Mouse (Mus musculus): Measurements from ENCODE around the gene Vasp.
A peak's percentile ranks its signal among the peaks of the same experiment; 100 is the strongest.
"Not testable (repeated sequence)": the region's sequence is repeated elsewhere in the genome, so short reads cannot be mapped to it uniquely, and the experiment has no call there.

The Vasp gene

DNA sequence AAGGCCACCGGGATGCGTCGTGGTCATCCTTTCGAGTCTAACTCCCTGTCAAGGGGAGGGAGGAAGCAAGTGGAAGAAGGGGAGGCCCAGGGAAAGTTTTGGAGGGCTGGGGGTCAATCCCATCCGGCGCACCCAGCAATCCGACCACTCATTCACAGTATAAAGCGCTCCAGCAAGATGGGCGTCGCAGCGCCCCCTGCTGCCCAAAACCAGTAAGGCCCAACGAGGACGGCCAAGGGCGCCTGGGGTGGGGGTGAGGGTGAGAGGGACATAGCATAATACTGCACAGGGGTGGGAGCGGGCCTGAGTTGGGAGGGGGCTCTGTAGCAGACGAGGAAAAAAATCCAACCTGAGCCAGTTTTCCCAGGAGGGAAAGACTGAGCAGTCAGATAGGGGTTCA, 32.2 kb upstream of the Vasp start:
- peak; percentile 73 for DNase-seq (ENCODE audit: low spot score)

DNA sequence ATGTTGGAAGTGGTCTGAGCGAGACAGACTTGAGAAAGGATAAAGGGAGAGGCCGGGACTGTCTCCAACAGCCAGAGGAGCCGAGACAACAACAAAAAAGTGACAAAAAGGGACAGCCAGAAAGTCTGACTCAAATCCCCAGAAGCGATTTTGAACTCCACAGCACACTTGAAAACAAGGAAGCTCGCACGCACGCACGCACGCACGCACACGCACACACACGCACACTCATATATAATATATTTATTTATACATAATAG, 31.4 kb upstream of the Vasp start:
- no peak for DNase-seq (ENCODE audit: low spot score)

DNA sequence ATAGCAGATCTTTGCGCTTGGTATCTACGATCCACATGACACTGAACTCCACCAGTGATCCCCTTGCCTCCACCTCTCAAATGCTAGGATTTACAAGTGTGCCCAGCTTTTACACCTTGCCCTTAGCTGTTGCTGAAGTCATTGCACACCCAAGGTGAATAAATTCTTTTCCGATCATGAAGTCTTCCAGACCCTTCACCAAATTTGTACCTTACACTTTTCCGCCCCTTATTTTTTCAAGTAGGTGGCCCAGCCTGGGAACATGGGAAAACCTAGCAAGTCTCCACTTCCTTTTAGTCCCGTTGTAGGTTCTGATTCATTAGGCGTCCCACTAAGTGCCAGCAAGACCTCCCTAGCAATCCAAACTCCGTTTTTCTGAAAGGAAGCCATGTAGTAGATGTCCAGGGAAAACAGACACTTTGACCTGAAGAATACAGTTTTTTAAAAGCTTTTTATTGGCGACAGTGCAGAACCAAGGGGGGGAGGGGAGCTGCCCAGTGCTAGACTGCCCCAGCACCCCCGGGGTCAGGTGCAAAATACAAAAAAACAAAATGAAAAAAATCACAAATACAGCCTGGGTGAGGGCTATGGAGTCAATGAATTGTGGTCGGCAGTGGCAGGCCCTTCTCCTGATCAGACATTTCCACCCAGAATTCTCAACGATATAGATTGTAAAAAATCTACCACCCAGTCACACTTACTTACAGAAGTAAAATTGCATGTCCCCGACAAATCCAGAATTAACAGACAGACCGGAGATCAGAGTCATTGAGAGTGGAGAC, 30.8 kb upstream of the Vasp start:
- no peak for DNase-seq (ENCODE audit: low spot score)

DNA sequence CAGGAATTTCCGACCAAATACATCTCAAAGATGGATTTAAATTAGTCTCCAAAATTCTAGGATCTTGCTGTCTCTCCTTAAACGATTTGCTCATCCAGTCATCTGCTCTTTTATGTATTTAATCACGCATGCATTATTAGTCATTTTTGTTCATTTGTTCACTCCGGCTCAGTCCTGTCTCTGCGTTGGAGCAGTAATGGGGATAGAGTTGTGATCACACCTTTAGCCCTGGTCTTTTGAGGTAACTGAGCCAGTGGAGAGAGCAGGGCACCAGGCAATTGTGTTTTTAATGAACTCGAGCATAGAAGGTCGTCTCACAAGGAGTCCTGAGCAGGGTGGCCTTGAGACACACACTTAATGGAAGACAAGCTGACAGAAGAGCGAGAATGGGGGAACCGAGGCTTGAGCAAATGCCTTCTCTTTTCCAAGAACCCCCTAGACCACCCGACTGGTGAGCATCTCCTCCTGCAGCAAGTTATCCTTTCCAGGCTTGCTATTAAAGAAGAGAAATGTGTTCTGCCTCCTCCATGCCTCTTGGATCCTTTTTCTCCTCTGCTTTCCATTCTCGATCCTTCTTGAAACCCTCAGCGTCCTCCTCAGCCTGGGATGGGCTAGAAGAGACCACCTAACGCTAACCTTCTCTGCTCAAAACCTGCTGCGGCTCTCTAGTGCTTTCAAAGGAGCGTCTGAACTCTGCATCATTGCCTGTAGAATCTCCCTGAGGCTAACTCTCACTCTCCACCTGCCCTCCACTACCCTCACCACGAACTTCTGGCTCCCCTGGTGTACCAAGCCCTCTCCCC, 30.0 kb upstream of the Vasp start:
- DNase-seq (ENCODE audit: low spot score): no peak

DNA sequence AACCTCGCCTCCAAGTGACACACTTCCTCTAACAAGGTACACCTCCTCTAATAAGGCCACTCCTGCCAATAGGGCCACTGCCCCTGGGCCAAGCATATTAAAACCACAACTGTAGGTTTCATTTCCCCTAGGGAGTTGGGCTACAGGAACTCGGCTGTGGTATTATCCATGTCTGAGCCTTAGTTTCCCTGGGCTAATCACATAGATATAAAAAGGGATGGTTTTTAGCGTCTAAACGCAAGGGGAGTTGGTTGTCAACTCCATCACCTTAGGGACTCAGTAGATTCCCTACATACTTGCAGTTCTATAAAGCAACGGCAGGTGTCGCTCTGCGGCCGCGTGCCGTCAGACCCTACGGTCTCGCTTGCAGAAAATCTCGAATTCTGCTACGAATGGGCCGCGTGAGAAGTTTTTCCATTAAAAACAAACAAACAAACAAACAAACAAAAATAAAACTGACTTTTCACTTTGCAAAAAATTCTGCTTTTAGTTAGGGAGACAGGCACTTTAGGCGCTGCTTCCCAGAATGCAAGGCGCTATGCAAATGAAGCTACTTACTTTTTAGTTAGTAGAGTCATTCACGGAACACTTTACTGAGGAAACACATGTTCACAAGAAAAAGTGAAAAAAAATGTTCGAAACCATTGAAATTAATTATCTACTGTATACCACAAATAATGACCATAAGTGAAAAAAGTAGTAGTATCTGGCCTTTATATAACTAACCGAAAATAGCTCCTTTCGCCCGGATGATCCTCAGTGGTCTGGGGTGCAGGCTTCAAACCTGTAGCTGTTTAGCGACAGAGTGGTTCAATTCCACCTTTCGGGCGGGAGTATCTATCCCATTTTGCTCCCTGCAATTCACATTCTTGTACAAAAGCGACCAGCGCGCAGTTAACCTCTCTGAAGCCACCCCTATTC, 29.1 kb upstream of the Vasp start:
- DNase-seq (ENCODE audit: low spot score): peak; percentile 80

DNA sequence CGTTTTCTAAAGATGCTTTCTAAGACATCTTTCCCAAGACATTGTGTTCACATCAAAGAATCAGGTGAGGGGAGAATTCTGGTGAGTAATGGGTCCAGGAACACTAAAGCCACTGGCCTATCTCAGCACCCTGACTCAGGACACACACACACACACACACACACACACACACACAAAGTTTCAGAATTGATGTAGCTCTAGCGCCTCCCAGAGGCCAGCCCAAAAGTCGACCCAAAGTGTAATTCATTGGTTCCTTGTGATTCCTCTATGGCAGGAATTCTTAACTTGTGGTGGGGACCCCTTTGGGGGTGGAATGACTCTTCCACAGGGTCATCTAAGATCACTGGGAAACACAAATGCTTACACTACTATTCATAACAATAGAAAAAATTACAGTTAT, 27.6 kb upstream of the Vasp start:
- DNase-seq (ENCODE audit: low spot score): peak; percentile 54

DNA sequence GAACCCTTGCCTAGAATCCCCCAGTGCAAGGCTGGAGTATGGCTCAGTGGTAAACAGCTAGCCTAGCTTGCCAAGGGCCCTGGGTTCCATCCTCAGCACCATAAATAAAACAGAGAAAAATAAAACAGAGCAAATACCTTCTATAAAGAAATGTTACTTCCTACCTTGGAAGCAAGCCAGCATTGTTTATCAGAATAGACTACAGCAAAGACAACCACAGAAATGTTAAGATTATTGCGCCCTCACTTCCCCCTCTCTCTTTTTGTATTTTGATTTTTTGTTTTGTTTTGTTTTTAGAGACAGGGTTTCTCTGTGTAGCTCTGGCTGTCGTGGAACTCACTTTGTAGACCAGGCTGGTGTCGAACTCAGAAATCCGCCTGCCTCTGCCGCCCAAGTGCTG, 26.2 kb upstream of the Vasp start:
- no peak for DNase-seq (ENCODE audit: low spot score)

DNA sequence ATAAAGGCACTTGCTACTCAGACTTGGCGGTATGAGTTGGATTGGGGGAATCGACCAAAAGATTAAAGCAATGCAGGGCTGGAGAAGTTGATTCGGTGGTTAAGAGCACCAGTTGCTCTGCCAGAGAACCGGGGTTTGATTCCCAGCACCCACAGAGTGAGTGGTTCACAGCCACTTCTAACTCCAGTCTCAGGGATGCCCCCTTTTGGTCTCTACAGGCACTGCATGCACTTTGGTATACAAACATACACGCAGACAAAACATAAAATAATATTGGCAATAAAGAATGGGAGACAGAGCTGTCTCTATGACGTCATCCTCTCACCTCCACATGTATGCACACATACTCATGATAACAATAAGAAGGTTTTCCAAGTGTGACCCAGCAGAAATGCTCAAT, 25.4 kb upstream of the Vasp start:
- no peak for DNase-seq (ENCODE audit: low spot score)

DNA sequence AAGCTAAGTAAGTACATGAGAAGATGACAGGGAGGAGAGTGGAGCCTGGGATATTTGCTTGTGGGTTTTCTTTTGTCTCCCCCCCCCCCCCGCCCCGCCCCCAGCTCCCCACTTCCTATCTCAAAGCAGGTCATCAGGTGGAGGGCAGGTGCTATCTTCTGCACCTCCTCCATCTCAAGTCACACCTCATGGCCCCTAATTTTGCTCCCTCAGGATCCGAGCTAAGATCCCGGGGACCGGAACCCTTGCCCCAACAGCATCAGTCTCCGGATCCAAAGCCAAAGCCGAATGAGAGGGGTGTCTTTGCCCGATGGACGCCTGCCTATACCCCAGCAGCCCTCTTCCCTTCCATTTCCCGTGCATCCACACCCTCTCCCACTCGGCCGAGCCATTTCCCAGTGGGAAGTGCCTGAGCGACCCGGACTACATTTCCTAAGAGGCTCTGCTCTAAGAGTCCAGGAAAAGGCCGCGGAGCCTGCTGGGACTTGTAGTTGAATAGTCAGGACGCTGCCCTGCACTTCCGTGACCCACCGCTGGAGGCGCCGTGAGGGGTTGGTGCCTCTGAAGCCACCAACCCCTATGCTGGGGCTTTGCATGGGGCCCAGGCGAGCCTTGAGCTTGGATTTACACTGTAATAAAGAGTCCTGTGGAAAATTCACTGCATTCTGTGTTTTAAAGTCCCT, 24.0 kb upstream of the Vasp start:
- DNase-seq (ENCODE audit: low spot score): peak; percentile 99

DNA sequence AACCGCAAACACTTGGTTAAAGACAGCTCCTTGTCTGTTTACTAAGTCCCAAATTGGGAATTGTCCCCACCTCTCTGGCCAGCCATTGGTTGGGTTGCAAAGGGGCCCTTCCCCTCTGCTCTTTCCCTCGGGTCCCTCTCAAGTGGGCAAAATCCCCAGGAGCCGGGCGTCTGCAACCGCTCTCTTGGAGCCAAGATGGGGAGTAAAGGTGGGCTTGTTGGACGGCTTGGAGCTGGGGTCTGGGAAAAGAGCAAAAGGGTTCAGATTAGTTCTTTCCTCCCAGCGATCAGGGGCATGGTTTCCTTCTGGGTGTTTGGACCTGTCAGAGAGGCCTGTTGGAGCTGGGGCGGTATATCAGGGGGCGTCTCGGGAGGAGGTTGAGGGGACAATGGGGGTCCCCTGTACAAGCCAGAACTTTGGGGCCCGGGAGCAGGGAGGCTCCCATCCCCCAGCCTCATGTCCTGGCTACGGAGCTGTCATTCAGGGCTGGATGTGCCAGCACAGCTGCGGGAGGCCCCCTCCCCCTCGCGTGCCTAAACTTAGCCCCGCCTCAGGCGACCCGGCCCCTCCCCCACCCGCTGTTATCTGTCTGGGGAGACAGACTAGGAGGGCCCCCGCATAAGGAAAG, 19.5 kb upstream of the Vasp start:
- no peak for DNase-seq (ENCODE audit: low spot score)

DNA sequence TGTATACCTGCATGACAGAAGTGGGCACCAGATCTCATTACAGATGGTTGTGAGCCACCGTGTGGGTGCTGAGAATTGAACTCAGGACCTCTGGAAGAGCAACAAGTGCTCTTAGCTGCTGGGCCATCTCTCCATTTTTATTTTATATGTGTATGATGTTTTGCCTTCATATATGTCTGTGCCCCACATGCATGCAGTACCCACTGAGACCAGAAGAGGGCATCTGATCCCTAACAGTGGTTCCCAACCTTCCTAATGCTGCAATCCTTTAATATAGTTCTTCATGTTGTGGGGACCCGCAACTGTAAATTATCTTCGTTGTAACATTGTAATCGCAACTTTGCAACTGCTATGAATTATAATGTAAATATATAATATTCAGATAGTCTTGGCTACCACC, 13.1 kb upstream of the Vasp start:
- peak; percentile 68 for DNase-seq (ENCODE audit: low spot score)

DNA sequence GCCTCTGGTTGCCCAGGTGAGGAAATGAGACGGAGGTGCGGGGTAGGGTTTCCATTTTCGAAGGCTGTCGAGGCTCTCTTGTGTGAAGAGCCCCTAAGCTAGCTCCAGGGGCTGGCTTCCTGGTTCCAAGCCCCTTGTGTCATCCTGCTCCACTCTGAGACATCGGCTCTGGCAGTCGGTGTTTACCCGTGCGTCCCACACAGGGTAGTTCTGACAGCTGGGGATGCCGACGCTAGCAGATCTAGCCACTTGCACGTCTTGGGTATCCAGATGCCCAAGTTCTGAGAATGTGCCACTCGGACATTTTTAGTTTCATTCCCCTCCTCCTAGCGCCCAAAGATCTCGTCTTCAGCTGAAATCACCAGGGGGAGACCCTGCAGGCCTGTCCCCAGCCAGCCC, 11.8 kb upstream of the Vasp start:
- DNase-seq (ENCODE audit: low spot score): no peak

DNA sequence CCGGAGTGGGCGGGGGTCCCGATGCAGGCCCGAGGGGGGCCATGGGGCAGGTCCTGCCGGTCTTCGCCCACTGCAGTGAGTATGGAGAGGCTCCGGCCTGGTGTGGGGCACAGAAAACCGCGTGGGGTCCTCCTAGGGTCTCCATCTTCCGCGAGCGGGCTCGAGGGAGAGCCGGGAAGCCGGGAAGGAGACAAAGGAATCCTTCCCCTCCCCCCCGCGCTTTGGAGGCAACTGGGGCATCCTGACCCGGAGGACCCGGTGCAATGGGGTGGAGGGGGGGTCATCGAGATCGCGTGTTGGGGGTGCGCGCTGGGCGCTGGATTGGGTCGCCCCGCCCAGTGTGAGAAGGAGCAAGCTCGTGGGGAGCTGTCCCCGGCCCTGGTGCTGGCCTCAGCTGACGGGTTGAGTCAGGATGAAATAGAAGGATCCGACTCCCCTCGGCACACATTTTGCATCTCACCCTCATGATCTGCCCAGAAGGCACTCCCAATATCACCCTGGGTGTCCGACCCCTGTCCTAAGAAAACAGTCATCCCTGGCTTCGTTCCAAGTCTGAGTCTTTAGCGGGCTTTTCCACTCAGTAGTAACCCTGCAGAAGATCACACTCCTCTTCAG, 11.3 kb upstream of the Vasp start:
- no peak for DNase-seq (ENCODE audit: low spot score)

DNA sequence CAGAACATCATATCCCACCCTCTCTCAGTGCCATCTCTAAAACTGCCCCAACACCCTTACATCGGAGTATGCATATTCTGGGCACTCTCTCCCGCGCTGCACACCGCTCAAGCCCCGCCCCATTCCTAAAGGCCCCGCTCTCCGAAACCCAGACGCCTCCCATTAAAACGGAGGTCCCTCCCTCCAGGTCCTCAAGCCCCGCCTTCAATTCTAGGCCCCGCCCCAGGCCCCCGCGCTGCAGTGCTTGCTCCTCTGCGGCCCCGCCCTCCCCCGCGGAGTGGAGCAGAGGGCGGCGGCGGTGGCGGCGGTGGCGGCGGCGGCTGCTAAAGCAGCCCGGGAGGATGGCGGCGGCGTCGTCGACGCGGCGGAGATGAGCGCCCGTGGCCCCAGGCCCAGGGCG, 10.8 kb upstream of the Vasp start, which contains the start of gene Rtn2:
Rtn2 (plus strand) TSS at position 240 of the 400 bp plus-strand sequence.
- peak; percentile 78 for DNase-seq (ENCODE audit: low spot score)

DNA sequence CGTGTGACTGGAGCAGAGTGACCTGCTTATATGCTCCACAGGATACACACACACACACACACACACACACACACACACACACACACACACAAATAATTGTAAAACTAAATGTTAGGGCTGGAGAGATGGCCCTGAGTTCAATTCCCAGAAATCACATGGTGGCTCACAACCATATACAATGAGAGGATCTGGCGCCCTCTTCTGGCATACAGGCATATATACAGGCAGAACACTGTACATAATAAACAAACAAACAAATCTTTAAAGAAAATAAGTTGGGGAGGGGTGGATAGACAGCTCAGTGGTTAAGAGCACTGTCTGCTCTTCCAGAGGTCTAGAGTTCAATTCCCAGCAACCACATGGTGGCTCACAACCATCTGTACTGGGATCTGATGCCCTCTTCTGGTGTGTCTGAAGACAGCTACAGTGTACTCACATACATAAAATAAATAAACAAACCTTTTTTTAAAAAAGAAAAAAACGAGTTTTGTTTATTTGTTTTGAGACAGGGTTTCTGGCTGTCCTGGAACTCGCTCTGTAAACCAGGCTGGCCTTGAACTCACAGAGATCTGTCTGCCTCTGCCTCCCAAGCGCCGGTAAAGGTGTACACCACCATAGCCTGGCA, 10.2 kb upstream of the Vasp start:
- not testable (repeated sequence) for DNase-seq (ENCODE audit: low spot score)

DNA sequence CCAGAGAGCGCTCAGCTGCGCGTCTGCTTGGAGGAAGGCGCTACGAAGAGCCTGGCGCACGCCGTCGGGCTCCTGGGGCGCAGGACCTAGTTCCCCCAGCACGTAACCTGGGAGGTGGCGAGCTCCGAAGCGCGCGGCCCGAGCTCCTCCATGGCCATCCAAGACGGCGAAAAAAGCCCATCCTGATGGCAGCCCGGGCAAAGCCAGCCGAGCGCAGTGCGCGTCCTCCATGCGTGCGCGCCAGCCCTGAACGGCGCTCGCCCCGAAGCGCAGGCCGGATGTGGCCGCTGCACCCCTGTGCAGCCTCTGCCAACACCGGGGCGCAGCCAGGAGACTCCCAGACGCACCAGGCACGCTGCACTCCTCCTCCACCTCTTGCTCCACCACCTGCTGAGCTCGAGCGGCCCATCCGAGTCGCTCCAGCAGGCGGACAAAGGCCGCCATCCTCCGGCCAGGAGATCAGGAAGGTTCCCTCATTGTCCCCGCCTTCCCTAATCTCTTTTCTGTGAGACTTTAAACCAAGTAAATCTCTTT, 8.0 kb upstream of the Vasp start, which contains the start of gene Ppm1n:
Ppm1n (minus strand) TSS at position 484 of the 534 bp plus-strand sequence.
- no peak for DNase-seq (ENCODE audit: low spot score)

DNA sequence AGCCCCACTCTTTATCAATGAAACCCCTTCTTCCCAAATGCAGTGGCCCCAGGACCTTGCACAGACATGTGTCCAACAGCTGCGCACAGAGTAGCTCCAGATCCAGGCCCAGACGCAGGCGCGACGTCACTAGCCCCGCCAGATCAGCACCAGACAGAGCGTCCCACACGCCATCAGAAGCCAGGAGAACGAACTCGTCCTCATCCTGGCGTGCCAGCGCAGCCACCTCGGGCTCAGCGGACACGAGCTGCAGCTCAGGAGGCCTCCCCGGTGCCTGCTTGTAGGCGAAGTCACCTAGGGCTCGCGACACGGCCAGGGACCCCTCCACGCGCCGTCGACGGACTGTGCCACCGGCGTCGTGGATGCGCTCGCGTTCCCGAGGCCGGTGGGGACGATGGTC, 7.4 kb upstream of the Vasp start:
- DNase-seq (ENCODE audit: low spot score): no peak

DNA sequence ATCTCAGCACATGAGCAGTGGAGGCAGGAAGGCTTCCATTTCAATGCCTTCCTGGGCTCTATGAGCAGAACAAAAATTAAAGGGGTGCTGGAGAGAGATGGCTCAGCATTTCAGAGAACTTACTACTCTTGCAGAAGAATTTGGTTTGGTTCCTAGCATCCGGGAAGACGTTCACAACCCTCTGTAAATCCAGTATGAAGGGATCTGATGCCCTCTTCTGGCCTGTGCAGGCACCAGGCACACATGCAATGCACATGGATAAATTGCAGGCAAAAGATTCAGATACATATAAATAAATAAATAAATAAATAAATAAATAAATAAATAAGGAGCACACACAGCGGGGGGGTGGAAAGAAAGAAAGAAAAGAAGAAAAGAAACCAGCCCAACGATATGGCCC, 4.6 kb upstream of the Vasp start:
- no peak for DNase-seq (ENCODE audit: low spot score)

DNA sequence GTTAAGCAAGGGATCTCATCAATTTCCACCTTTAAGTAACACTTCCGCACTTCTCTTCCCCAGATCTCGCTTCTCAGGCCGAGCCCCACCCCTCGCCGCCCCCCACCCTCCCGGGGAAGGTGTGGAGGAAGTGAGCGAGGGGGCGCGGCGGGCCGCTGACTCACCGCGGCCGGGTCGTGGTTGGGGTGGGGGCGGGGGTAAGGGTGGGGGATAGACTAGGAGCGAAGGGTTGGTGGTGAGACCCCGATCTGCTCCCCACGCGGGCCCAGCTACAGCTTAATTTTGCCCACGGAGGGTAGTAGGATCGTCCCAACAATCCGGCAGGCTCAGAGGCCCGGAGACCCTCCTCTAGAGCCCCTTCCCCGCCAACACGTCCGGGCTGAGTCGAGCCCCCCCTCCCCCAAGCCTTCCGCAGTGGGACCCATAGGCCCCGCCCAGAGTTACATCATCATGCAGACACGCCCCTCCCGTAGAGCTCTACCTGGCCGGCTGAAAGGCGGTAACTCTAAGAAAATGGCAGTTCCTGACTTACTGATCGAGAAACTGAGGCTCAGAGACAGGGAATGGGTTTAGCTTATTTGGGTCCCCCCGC, 652 bp upstream of the Vasp start:
- no peak for DNase-seq (ENCODE audit: low spot score)
